Mouse (Mus musculus) frontal cortex, postnatal 36 days (tissue): ENCODE measurements around the gene Rhag.

Experiments used
- DNase-seq, 2 experiments: peaks; one replicate each; pipeline ENCODE4 v3.0.0; 2022; ENCODE audit warnings: low spot score in 2 of 2

Gene Rhag

GRCm38 (mm10) chr17:40874701-40875100 is 63.8 kb downstream of the Rhag start:
- DNase-seq = no peak

- DNase-seq = no peak
These were observed 64.6 kb downstream of the Rhag start for GRCm38 (mm10) chr17:40875568-40875967.

GRCm38 (mm10) chr17:40877741-40878140 is 66.8 kb downstream of the Rhag start:
- no peak for DNase-seq

GRCm38 (mm10) chr17:40879528-40879923 is 68.6 kb downstream of the Rhag start:
- DNase-seq = no peak

- DNase-seq = peak; percentile 4 to 5
These were observed 69.2 kb downstream of the Rhag start, which contains the start of gene 9130008F23Rik for GRCm38 (mm10) chr17:40879924-40880691. Gene 9130008F23Rik (minus strand): TSS chr17:40880559.

GRCm38 (mm10) chr17:40882172-40882571 is 71.2 kb downstream of the Rhag start:
- DNase-seq = no peak

- no peak for DNase-seq
These were observed 74.2 kb downstream of the Rhag start for GRCm38 (mm10) chr17:40885155-40885554.

GRCm38 (mm10) chr17:40887849-40888536 is 77.1 kb downstream of the Rhag start:
- DNase-seq = no peak
